Mouse (Mus musculus): ENCODE results near the gene B3gnt9. TPM values are rescaled to one million over a fixed set of nuclear protein-coding genes. Genes with fewer than 3 reads are reported as not detected.
A peak's percentile ranks its signal among the peaks of the same experiment; 100 is the strongest.

The B3gnt9 gene
- polyA plus RNA-seq, 1 experiment, result 7.6 TPM

GRCm38 (mm10) chr8:105260371-105261099, 5.6 kb upstream of the B3gnt9 start:
- H3K79me2 ChIP-seq (ENCODE audit: control insufficient read depth, insufficient read depth), result peaks cover 16% of the 10 kb centered on the region
- no peaks in the 10 kb centered on the region for H3K27me3 ChIP-seq (ENCODE audit: control insufficient read depth, insufficient read depth, insufficient read length)
- H3K4me3 ChIP-seq (ENCODE audit: insufficient read depth, poor library complexity, severe bottlenecking), result no peak overlapping the region
- H3K79me3 ChIP-seq (ENCODE audit: low read depth), result peaks cover 3% of the 10 kb centered on the region
- peaks cover 7% of the 10 kb centered on the region for H3K36me3 ChIP-seq (ENCODE audit: control insufficient read depth, insufficient read depth)
- TF ChIP-seq FOSL1 (IDR thresholded peaks at IDR 0.05; ENCODE audit: insufficient read depth, low read length, poor library complexity, severe bottlenecking) (no peak), CTCF (IDR thresholded peaks at IDR 0.05; ENCODE audit: control insufficient read depth, insufficient read depth, insufficient read length) (no peak), MYOG (IDR thresholded peaks at IDR 0.05; ENCODE audit: control insufficient read depth, extremely low read depth, insufficient read length) (no peak), MYOD1 (IDR thresholded peaks at IDR 0.05; ENCODE audit: control insufficient read depth, insufficient read length, low read depth) (no peak), CEBPB (IDR thresholded peaks at IDR 0.05; ENCODE audit: low read depth) (no peak), USF1 (IDR thresholded peaks at IDR 0.05; ENCODE audit: low read depth) (no peak), MAX (IDR thresholded peaks at IDR 0.05) (no peak)
- no peak overlapping the region for H3ac ChIP-seq (ENCODE audit: control insufficient read depth, insufficient read length, low read depth)

GRCm38 (mm10) chr8:105259721-105260320, 4.9 kb upstream of the B3gnt9 start:
- Histone ChIP-seq H3K4me3 (ENCODE audit: insufficient read depth, poor library complexity, severe bottlenecking) (no peak overlapping the region), H3K27me3 (ENCODE audit: control insufficient read depth, insufficient read depth, insufficient read length) (no peaks in the 10 kb centered on the region), H3K79me3 (ENCODE audit: low read depth) (peaks cover 3% of the 10 kb centered on the region), H3K36me3 (ENCODE audit: control insufficient read depth, insufficient read depth) (peaks cover 7% of the 10 kb centered on the region), H3ac (ENCODE audit: control insufficient read depth, insufficient read length, low read depth) (no peak overlapping the region), H3K79me2 (ENCODE audit: control insufficient read depth, insufficient read depth) (peaks cover 16% of the 10 kb centered on the region)
- TF ChIP-seq MYOD1 (IDR thresholded peaks at IDR 0.05; ENCODE audit: control insufficient read depth, insufficient read length, low read depth) (no peak), MAX (IDR thresholded peaks at IDR 0.05) (no peak), CTCF (IDR thresholded peaks at IDR 0.05; ENCODE audit: control insufficient read depth, insufficient read depth, insufficient read length) (peak; percentile 89)

GRCm38 (mm10) chr8:105258911-105259720, 4.2 kb upstream of the B3gnt9 start:
- H3K4me3 ChIP-seq (ENCODE audit: insufficient read depth, poor library complexity, severe bottlenecking), result no peak overlapping the region
- TF ChIP-seq MYOD1 (IDR thresholded peaks at IDR 0.05; ENCODE audit: control insufficient read depth, insufficient read length, low read depth), result no peak
- H3ac ChIP-seq (ENCODE audit: control insufficient read depth, insufficient read length, low read depth), result no peak overlapping the region
- H3K79me3 ChIP-seq (ENCODE audit: low read depth), result peaks cover 3% of the 10 kb centered on the region
- peaks cover 7% of the 10 kb centered on the region for H3K36me3 ChIP-seq (ENCODE audit: control insufficient read depth, insufficient read depth)
- H3K79me2 ChIP-seq (ENCODE audit: control insufficient read depth, insufficient read depth), result peaks cover 13% of the 10 kb centered on the region
- H3K27me3 ChIP-seq (ENCODE audit: control insufficient read depth, insufficient read depth, insufficient read length), result no peaks in the 10 kb centered on the region

GRCm38 (mm10) chr8:105257318-105258114, 2.6 kb upstream of the B3gnt9 start:
- H3K36me3 ChIP-seq (ENCODE audit: control insufficient read depth, insufficient read depth), result peaks cover 18% of the 10 kb centered on the region
- TF ChIP-seq FOSL1 (IDR thresholded peaks at IDR 0.05; ENCODE audit: insufficient read depth, low read length, poor library complexity, severe bottlenecking), result no peak
- H3K27me3 ChIP-seq (ENCODE audit: control insufficient read depth, insufficient read depth, insufficient read length), result no peaks in the 10 kb centered on the region
- H3K79me2 ChIP-seq (ENCODE audit: control insufficient read depth, insufficient read depth), result no peaks in the 10 kb centered on the region
- no peaks in the 10 kb centered on the region for H3K79me3 ChIP-seq (ENCODE audit: low read depth)
- no peak overlapping the region for H3K4me3 ChIP-seq (ENCODE audit: insufficient read depth, poor library complexity, severe bottlenecking)
- no peak overlapping the region for H3ac ChIP-seq (ENCODE audit: control insufficient read depth, insufficient read length, low read depth)

GRCm38 (mm10) chr8:105254152-105254965, 594 bp downstream of the B3gnt9 start:
- Histone ChIP-seq H3K27me3 (ENCODE audit: control insufficient read depth, insufficient read depth, insufficient read length) (no peaks in the 10 kb centered on the region), H3K79me2 (ENCODE audit: control insufficient read depth, insufficient read depth) (no peaks in the 10 kb centered on the region), H3ac (ENCODE audit: control insufficient read depth, insufficient read length, low read depth) (peak overlapping the region; percentile 80), H3K79me3 (ENCODE audit: low read depth) (no peaks in the 10 kb centered on the region), H3K4me3 (ENCODE audit: insufficient read depth, poor library complexity, severe bottlenecking) (peak overlapping the region; percentile 55), H3K36me3 (ENCODE audit: control insufficient read depth, insufficient read depth) (peaks cover 32% of the 10 kb centered on the region)
- TF ChIP-seq USF1 (IDR thresholded peaks at IDR 0.05; ENCODE audit: low read depth) (no peak), MYOD1 (IDR thresholded peaks at IDR 0.05; ENCODE audit: control insufficient read depth, insufficient read length, low read depth) (no peak), MYOG (IDR thresholded peaks at IDR 0.05; ENCODE audit: control insufficient read depth, extremely low read depth, insufficient read length) (no peak), MAX (IDR thresholded peaks at IDR 0.05) (peak; percentile 17), FOSL1 (IDR thresholded peaks at IDR 0.05; ENCODE audit: insufficient read depth, low read length, poor library complexity, severe bottlenecking) (no peak), CEBPB (IDR thresholded peaks at IDR 0.05; ENCODE audit: low read depth) (no peak), CTCF (IDR thresholded peaks at IDR 0.05; ENCODE audit: control insufficient read depth, insufficient read depth, insufficient read length) (peak; percentile 93)
